Mouse (Mus musculus): ENCODE measurements around the gene Sumo2. TPM values are rescaled to one million over a fixed set of nuclear protein-coding genes. Genes with fewer than 3 reads are reported as not detected.
"Not testable (repeated sequence)": the region's sequence is repeated elsewhere in the genome, so short reads cannot be mapped to it uniquely, and the experiment has no call there.

The Sumo2 gene
- total and polyA plus RNA-seq, 2 experiments from 2014 or later, result 543 to 1,028 TPM

DNA sequence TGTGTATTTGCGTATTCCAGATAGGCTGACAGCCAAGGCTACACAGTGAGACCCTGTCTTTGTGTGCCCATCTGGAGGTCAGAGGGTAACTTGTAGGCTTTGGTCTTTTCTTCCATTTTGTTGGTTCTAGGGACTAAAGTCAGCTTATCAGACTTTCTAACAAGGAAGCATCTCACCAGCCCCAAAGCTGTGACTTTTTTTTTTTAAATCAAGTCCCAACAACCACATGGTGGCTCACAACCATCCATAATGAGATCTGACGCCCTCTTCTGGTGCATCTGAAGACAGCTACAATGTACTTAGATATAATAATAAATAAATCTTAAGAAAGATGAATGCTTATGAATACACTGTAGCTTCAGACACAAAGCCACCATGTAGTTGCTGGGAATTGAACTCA is 2.0 kb upstream of the Sumo2 start:
- TF ChIP-seq CTCF (IDR thresholded peaks at IDR 0.05), result no peak
- Histone ChIP-seq H3K4me1 (ENCODE audit: insufficient read depth, low read length) (0 out of 2 replicates have a peak, but pooled peaks cover 4% of the 10 kb centered on the region), H3K36me3 (ENCODE audit: insufficient read depth, low read length) (no peaks in the 10 kb centered on the region), H3K4me3 (ENCODE audit: low read depth, low read length) (no peak overlapping the region), H3K4me2 (ENCODE audit: low read depth, low read length, poor library complexity, severe bottlenecking) (no peak overlapping the region), H3K27ac (ENCODE audit: low read depth, low read length) (no peak overlapping the region), H3K9me3 (ENCODE audit: low read length) (no peaks in the 10 kb centered on the region), H3K9ac (replicated peaks; ENCODE audit: low read length, poor library complexity, severe bottlenecking) (no peak overlapping the region), H3K27me3 (ENCODE audit: insufficient read depth, low read length) (no peaks in the 10 kb centered on the region)
- ATAC-seq (ENCODE audit: low FRiP score) (no peak), DNase-seq (ENCODE audit: low spot score) (no peak)
- WGBS, result 62% methylated on average over 2 of the region's 2 CpGs

DNA sequence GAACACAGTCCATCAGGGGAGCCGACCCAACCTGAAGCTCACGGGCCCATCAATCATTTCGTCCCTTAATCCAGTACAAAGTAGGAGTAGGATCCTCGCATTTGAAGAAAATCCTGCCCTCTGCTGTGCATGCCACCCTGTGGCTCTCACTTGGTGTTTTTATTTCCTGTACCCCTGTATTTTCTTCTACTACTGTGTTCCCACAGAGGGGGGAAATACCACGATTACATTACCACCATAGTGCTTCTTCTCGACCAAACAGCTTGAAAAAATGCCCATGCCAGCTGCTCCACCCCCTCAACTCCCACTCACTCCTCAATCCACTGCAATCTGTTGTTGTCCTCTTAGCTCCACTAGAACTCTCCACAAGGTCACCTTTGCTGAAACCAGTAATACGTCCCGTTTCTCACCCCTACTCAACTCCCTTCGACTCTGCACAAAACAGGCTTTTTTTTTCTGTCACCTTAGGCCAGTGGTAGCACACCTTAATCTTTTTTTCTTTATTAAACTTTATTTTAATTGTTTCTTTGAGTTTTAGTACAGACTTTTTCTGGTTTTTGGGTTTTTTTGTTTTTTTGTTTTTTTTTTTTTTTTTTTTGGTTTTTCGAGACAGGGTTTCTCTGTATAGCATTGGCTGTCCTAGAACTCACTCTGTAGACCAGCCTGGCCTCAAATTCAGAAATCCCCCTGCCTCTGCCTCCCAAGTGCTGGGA is 936 bp upstream of the Sumo2 start:
- no peaks in the 10 kb centered on the region for H3K27me3 ChIP-seq (ENCODE audit: insufficient read depth, low read length)
- H3K36me3 ChIP-seq (ENCODE audit: insufficient read depth, low read length), result 0 out of 2 replicates have a peak, but pooled peaks cover 5% of the 10 kb centered on the region
- peak overlapping the region; percentile 46 for H3K4me2 ChIP-seq (ENCODE audit: low read depth, low read length, poor library complexity, severe bottlenecking)
- WGBS, result 78% methylated on average over 10 of the region's 10 CpGs
- 0 out of 2 replicates have a peak overlapping the region, but pooled peaks have one; percentile 15 for H3K9ac ChIP-seq (replicated peaks; ENCODE audit: low read length, poor library complexity, severe bottlenecking)
- ATAC-seq (ENCODE audit: low FRiP score) (no peak), DNase-seq (ENCODE audit: low spot score) (peak; percentile 10)
- no peak; the same call in 1 of the 2 replicates for TF ChIP-seq CTCF (IDR thresholded peaks at IDR 0.05)
- H3K27ac ChIP-seq (ENCODE audit: low read depth, low read length), result peak overlapping the region; percentile 99
- H3K4me1 ChIP-seq (ENCODE audit: insufficient read depth, low read length), result 0 out of 2 replicates have a peak, but pooled peaks cover 4% of the 10 kb centered on the region
- H3K9me3 ChIP-seq (ENCODE audit: low read length), result no peaks in the 10 kb centered on the region
- H3K4me3 ChIP-seq (ENCODE audit: low read depth, low read length), result peak overlapping the region; percentile 76

DNA sequence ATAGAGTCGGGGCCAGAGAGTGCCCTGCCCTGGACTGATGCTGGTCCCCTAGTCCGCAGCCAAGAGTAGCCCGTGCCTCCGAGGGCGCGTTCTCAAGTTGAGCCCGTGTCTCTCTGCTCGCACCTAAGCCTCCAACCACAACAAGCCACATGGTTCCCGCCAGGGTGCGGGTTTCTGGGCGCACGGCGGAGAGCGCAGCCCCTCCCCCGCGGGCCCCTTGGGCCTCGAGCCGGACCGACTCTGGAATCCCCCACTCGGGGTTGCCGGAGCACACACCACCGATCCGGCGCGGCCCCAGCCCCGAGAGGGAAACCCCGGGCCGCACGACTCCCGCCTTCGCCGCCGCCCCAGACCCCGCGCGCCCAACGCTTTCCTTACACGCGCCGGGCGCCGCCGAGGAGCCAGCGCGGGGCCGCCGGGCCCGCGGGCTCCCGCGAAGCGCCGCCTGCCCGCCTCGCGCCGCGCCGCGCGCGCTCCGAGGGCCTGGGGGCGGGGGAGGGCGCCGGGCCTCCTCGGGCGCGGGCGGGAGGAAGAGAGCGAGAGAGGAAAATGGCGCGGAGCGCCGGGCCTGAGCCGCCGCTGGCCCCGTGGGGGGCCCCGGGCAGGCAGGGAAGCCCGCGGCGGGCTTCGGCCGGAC is 557 bp downstream of the Sumo2 start:
- TF ChIP-seq CTCF (IDR thresholded peaks at IDR 0.05), result no peak
- peak overlapping the region; percentile 90 for H3K9ac ChIP-seq (replicated peaks; ENCODE audit: low read length, poor library complexity, severe bottlenecking)
- DNase-seq (ENCODE audit: low spot score), result peak; percentile 84
- 0 out of 2 replicates have a peak, but pooled peaks cover 4% of the 10 kb centered on the region for H3K4me1 ChIP-seq (ENCODE audit: insufficient read depth, low read length)
- H3K36me3 ChIP-seq (ENCODE audit: insufficient read depth, low read length), result 0 out of 2 replicates have a peak, but pooled peaks cover 5% of the 10 kb centered on the region
- peak overlapping the region; percentile 77 for H3K4me2 ChIP-seq (ENCODE audit: low read depth, low read length, poor library complexity, severe bottlenecking)
- H3K27me3 ChIP-seq (ENCODE audit: insufficient read depth, low read length), result no peaks in the 10 kb centered on the region
- WGBS, result 2% methylated on average over 42 of the region's 84 CpGs
- peak; percentile 75 for ATAC-seq (ENCODE audit: low FRiP score)
- peak overlapping the region; percentile 76 for H3K4me3 ChIP-seq (ENCODE audit: low read depth, low read length)
- H3K9me3 ChIP-seq (ENCODE audit: low read length), result no peaks in the 10 kb centered on the region
- H3K27ac ChIP-seq (ENCODE audit: low read depth, low read length), result peak overlapping the region; percentile 99

DNA sequence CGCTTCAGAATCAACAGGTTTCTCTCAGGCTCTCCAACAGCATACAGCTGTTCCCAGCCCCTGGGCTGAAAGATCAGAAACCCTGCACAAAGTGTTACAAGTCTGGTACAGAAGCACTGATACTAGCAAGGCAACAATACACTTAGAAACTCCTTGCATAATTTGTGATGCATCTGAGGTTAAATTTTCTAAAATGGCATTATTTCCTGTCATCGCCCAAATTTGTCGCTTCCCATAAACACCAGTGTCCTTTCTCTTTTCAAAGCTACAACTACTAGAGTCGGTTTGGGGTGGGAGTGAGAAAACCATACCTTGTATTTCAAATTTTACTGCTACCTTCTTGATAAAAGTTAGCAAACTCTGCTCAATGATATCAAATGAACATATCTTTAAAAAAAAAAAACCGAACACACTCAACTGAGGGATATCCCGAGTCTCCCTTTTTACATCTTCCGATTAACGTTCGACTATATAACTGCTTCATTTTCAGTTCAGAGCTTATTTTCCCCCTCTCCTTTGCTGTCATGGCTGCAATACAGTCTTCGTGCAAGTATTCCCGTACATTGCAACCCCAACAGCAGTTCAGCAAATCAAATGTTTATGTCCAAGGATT is 1.2 kb downstream of the Sumo2 start:
- peak overlapping the region; percentile 77 for H3K4me2 ChIP-seq (ENCODE audit: low read depth, low read length, poor library complexity, severe bottlenecking)
- DNase-seq (ENCODE audit: low spot score) (no peak), ATAC-seq (ENCODE audit: low FRiP score) (no peak)
- WGBS, result 5% methylated on average over 11 of the region's 11 CpGs
- 0 out of 2 replicates have a peak, but pooled peaks cover 5% of the 10 kb centered on the region for H3K36me3 ChIP-seq (ENCODE audit: insufficient read depth, low read length)
- H3K4me1 ChIP-seq (ENCODE audit: insufficient read depth, low read length), result 0 out of 2 replicates have a peak, but pooled peaks cover 4% of the 10 kb centered on the region
- TF ChIP-seq CTCF (IDR thresholded peaks at IDR 0.05), result no peak
- peak overlapping the region; percentile 76 for H3K4me3 ChIP-seq (ENCODE audit: low read depth, low read length)
- no peaks in the 10 kb centered on the region for H3K27me3 ChIP-seq (ENCODE audit: insufficient read depth, low read length)
- peak overlapping the region; percentile 99 for H3K27ac ChIP-seq (ENCODE audit: low read depth, low read length)
- peak overlapping the region; percentile 90 for H3K9ac ChIP-seq (replicated peaks; ENCODE audit: low read length, poor library complexity, severe bottlenecking)
- no peaks in the 10 kb centered on the region for H3K9me3 ChIP-seq (ENCODE audit: low read length)

DNA sequence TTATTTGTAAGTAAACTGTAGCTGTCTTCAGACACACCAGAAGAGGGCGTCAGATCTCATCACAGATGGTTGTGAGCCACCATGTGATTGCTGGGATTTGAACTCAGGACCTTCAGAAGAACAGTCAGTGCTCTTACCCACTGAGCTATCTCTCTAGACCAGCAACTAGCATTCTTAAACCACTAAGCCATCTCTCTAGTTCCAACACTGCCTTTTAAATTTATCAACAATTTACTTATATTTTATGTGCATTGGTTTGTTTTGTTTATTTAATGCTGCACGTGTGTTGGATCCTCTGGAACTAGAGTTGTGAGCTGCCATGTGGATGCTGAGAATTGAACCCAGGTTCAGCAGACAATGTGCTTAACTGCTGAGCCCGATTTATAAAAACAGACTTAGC is 9.6 kb downstream of the Sumo2 start:
- H3K36me3 ChIP-seq (ENCODE audit: insufficient read depth, low read length), result peaks cover 35% of the 10 kb centered on the region
- not testable (repeated sequence) for ATAC-seq (ENCODE audit: low FRiP score)
- 82% methylated on average over 3 of the region's 3 CpGs for WGBS

More for the DNA sequence above, 9.6 kb downstream of the Sumo2 start:
- H3K4me2 ChIP-seq (ENCODE audit: low read depth, low read length, poor library complexity, severe bottlenecking); H3K4me3 ChIP-seq (ENCODE audit: low read depth, low read length); H3K27ac ChIP-seq (ENCODE audit: low read depth, low read length); H3K9ac ChIP-seq (replicated peaks; ENCODE audit: low read length, poor library complexity, severe bottlenecking); H3K9me3 ChIP-seq (ENCODE audit: low read length); H3K27me3 ChIP-seq (ENCODE audit: insufficient read depth, low read length); H3K4me1 ChIP-seq (ENCODE audit: insufficient read depth, low read length); DNase-seq (ENCODE audit: low spot score): not testable (repeated sequence)

Measured in midbrain, postnatal 0 days (tissue).